Mouse (Mus musculus): ENCODE data around the gene Atxn7l1.

Atxn7l1 gene

GRCm38 (mm10) chr12:33360729-33361128, 213.2 kb downstream of the Atxn7l1 start:
- DNase-seq (ENCODE audit: low spot score in 2 of 2): peak in 1 of 2 experiments; percentile 65

GRCm38 (mm10) chr12:33364511-33364910, 217.0 kb downstream of the Atxn7l1 start:
- DNase-seq (ENCODE audit: low spot score in 2 of 2): no peak

- no peak for DNase-seq (ENCODE audit: low spot score in 2 of 2)
These were observed 217.6 kb downstream of the Atxn7l1 start for GRCm38 (mm10) chr12:33365133-33365532.

GRCm38 (mm10) chr12:33369555-33369954, 222.1 kb downstream of the Atxn7l1 start:
- no peak for DNase-seq (ENCODE audit: low spot score in 2 of 2)

GRCm38 (mm10) chr12:33379624-33380445, 232.3 kb downstream of the Atxn7l1 start:
- DNase-seq (ENCODE audit: low spot score in 2 of 2): peak; percentile 48 to 65

GRCm38 (mm10) chr12:33388842-33389241, 241.3 kb downstream of the Atxn7l1 start:
- DNase-seq (ENCODE audit: low spot score in 2 of 2): peak; percentile 44 to 71

- DNase-seq (ENCODE audit: low spot score in 2 of 2): no peak
These were observed 243.5 kb downstream of the Atxn7l1 start for GRCm38 (mm10) chr12:33390844-33391560.

- DNase-seq (ENCODE audit: low spot score in 2 of 2): peak; percentile 24 to 41
These were observed 247.5 kb downstream of the Atxn7l1 start, which contains the start of gene Efcab10 for GRCm38 (mm10) chr12:33394804-33395623. Gene Efcab10, plus strand, starts transcription at chr12:33394854.

GRCm38 (mm10) chr12:33403265-33403693, 255.8 kb downstream of the Atxn7l1 start:
- no peak for DNase-seq (ENCODE audit: low spot score in 2 of 2)

GRCm38 (mm10) chr12:33404996-33405395, 257.5 kb downstream of the Atxn7l1 start:
- no peak for DNase-seq (ENCODE audit: low spot score in 2 of 2)

- DNase-seq (ENCODE audit: low spot score in 2 of 2): no peak
These were observed 258.0 kb downstream of the Atxn7l1 start for GRCm38 (mm10) chr12:33405398-33406026.

GRCm38 (mm10) chr12:33411580-33412151, 264.2 kb downstream of the Atxn7l1 start:
- DNase-seq (ENCODE audit: low spot score in 2 of 2): no peak
